Mouse (Mus musculus) MN1 (cell line): ENCODE measurements around the gene Prss22.

ENCODE experiments used
- DNase-seq: peaks from one replicate; pipeline ENCODE4 v3.0.0-alpha.2; 2016; ENCODE audit warnings: low spot score

The Prss22 gene

DNA sequence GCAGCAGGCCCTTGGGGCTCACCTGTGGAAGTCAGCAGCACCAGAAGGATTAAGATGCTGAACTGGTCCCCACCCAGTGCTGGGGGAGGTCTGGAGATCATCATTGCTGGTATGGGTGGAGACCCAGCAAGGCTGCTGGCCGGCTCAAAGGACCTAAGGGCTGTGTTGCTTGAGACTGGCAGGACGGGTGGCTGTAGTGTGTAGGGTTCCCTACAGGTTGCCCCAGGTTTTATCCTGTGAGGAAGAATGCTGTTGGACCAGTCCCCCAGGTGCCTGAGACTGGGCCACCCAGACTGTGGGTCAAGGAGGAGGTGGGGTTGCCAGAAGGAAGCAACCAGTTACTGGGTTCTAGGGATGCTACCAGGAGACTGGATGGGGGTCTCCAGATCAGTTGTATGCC is at the start of gene Prss22:
Prss22 (minus strand) TSS at position 200 of the 400 bp plus-strand sequence.
- no peak for DNase-seq

DNA sequence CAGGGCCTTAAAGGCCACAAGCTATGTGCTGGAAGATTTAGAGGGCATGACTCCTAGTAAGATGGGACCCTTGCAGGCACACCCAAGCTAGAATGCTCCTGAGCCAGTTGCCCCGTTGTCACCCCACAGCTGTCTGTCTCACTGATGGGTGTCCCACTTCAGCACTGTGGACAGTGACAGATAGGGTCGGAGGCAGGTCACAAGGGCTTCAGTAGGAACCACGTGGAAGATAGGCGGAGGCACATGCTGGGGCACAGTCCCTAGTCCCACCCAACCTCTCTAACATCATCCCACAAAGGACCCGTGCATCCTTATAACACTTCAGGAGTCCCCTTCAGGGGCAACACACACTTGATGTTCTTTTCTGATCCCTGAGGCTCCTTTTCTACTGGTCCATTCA is 48.1 kb upstream of the Prss22 start:
- DNase-seq, result no peak

DNA sequence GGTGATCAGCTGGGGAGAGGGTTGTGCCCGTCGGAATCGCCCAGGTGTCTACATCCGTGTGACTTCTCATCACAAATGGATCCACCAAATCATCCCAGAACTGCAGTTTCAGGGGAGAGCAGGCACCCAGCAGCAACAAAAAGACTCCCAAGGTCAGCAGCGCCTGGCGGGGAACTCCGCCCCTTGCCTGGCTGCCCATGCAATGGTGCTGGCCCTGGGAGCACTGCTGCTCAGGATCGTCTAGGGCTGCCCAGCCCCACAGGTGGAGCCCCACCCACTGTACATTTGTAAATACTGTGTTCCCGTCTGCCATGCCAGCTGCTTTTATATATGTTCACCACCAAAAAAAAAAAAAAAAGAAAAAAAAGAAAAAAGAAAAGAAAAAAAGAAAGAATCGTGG is 47.7 kb upstream of the Prss22 start:
- no peak for DNase-seq

DNA sequence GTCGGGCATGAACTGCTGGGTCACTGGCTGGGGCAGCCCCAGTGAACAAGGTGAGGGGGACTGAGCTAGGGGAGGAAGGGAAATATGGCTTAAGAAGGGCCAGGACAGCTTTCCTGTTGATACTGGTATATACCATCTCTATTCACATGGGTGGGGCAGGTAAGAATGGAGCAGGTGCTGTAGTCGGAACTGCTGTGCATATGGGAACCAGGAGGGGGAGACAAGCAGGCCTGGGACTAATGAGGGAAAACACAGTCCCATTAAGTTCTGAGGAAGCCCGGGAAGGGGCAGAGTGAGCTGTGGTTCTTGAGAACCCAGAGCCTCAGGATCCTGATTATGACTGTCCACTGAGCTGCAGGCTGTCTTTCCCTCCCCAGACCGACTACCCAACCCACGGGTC is 46.6 kb upstream of the Prss22 start:
- DNase-seq, result no peak

DNA sequence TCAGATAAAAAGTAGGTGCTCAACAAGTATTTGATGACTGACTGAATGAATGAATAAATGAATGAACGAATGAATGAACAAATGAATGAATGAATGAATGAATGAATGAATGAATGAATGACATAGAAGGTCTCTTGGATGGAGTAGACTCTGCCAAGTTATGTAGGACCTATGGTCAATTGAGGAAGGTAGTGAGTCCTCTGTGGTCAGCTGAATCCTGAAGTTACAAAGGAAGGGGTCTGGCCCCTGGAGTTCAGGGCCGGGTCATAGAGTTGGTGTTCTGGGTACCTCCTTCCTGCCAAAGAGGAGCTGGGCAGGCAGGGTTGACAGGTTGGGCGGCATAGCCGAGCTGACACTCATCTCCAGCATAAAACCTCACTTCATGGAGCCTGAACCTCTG is 39.9 kb upstream of the Prss22 start, which contains the start of gene Prss27:
Prss27 (plus strand) TSS at position 301 of the 400 bp plus-strand sequence.
- DNase-seq, result no peak

DNA sequence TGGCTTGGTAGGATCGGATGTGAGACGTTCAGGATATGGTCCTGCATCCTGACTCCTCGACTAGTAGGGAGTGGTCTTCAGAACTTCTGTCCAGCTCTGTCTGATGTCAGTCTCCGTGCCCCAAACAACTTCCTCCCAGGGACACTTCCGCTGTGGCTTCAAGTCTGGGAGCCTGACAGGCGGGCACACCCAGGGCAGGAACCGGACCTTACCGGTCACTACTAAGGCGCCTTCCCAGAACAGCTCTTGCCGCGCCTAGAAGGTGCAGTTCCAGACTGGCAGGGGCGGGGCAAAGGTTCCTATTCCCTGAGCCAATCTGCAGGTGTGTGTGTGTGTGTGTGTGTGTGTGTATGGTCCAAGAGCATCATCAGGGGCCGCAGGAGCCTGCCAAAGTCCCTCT is 39.5 kb upstream of the Prss22 start:
- DNase-seq, result no peak

DNA sequence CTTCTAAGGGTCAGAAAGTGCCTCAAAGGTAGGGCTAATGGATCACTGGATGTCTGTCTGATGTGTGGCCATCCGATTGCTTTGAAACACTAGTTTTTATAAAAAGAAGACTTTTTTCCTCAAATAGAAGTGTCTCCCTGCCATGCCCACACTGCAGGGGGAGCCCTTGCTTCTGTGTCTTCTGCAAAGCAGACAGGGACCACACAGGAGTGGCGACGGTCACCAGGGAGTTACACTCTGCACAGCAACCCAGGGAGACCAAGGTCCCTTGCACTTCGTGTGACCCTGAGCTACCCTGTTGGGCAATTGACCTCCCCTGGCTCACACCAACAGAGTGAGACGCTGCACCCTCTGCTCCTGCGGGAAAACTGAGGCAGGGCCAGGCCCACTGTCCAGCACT is 39.1 kb upstream of the Prss22 start:
- DNase-seq, result no peak

DNA sequence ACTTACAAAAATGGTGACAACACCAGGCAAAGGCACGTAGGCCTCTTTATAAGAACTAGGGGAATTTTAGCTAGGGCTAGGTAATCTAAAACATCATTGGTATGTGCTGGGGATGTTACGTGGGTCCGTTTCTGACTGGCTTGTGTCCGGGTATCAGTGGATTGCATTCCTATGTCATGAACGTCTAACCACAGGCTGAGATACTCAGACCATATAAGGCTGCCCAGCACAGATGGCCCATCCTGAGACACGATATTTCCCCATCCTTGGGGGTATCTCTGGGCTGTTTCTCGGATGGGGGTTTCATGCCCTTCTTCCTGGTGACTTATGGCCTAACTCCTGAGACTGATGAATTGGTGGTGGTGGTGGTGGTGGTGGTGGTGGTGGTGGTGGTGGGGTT is 37.2 kb upstream of the Prss22 start:
- DNase-seq, result no peak

DNA sequence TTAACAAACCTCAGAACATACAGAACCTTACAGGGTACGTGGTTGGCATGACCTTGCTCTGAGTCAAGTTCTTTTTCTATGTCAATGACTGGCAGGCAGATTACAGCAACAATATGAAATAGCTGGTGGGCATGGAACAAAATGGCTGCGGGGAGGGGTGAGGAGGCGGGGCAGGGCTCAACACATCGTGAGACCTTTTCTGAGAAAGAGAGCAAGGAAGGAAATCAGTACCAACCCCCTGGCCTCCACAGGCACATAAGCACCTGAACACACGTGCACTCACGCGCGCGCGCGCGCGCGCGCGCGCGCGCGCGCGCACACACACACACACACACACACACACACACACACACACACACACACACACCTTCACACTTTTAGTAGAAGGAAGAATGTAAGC is 32.7 kb upstream of the Prss22 start:
- no peak for DNase-seq

DNA sequence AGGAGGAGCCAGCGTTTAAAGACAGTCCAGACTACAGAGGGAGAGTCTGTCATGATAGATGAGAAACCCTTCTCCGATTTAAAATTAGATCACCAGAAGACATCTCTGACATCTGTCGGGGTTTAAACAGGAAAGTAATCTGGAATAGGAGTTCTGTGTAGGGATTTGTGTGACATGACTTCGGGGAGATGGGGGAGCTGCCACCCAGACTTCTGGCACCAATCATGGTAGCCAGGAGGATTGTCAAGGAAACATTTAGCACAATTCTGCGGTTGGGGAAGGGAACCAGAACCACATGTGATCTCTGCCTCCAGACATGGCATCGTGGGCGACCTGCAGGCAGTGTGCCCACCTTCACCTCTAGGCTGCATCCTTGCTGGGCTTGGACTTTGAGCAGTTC is 31.6 kb upstream of the Prss22 start:
- no peak for DNase-seq

DNA sequence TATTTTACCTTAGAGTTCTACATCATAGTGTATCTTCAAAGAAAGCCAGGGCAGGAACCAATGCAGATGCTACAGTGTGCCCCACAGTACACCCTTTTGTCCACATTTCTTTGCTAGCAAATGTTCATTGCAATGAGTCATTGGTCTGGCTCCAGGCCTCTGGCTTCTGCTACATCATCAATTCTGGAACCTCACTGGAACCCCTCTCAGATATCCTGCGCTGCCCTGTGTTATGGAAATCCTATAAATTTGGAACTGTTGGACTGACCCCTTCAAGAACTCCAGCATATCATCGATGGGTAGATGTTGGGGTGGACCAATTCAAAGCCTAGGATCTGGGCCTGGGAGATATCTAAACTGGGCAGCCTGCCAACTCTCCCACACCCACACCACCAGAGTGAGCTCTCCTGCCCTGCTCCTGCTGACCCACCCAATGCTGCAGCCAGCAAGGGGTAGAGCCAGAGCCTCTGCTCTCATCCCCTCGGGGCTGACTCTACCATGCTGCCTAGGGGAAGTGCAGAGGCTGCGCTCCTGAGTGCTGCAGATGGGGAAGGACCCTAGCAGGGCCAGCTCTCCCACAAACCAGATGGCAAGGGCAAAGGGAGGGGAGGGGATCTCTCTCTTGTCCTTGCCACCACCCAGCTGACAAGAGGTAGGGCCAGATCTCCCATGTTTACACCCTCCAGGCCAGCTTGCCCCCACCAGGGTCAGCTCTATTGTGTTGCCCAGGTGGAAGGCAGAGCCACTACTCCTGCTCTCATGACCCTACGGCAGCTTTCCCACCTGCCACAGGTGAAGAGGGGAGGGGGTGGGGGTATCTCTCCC is 23.7 kb upstream of the Prss22 start:
- peak; percentile 13 for DNase-seq

DNA sequence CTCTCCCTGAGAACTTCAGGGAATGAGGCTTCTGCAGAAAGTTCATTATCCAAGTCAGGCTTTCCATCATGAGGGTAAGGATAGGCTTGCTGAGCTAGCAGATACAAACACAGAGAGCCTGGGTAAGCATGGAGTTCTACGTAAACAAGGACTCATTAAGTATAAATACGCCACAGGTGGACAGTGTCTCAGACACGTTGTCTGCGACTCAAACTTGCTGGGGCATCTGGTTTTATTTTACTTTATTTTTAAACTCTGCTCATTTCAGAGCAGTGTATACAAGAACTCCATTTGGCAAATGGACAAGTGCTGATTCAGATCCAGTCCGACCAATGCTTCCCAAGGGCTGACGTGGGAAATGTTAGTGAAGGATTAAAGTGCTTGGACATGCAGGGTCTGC is 22.8 kb upstream of the Prss22 start:
- DNase-seq, result no peak

DNA sequence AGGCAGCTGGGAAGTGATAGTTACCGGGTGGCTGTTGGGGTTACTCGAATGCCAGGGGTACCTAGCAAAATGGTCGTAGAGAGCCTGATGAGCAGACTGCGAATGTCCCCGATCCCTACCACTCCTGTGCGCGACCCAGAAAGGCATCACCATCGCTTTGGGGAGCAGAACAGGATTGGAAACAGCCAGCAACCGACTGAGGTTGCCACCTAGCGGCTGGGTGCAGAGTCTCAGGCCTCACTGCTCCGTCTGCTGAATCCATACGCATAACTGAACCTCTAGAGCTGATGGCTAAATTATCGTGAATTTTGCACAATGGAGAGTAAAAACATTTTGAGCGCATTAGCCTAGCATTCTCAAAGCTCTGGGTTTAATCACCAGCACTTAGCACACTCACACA is 17.8 kb upstream of the Prss22 start:
- DNase-seq, result peak; percentile 46

DNA sequence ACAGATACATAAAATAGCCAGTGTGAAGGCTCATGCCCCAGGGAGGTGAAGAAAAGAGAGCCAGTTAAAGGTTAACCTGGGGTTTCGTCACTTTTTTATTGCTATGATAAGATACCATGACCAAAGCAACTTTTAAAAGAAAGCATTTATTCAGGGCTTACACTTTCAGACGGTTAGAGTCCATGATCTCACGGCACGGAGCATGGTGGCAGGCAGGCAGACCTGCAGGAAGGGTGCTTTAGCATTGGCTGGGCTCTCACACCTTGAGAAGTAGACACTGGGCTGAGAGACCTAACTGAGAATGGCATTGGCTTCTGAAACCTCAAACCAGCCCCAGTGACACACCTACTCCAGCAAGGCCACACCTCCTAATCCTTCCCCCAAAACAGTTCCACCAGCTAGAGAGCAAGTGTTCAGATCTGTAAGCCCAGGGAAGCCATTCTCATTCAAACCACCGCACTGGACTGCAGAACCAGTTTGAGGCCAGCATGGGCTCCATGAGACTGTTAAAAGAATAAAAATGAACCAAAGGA is 16.6 kb upstream of the Prss22 start:
- DNase-seq, result no peak

DNA sequence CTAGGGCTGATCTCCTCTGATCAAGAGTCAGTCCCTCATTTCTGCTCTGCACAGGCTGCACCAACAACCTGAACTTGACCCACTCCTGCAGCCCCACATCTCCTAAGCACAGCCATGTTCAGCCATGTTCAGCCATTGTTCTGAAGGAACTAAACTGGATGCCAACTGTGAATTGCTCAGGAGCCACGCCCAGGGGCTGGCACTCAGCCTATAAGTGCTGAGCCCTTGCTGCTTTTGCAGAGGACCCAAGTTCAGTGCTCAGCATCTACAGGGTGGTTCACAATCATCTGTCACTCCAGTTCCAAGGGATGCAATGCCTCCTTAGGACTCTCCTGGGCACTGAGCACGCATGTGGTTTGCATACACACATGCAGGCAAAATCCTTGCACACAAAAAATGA is 15.0 kb upstream of the Prss22 start:
- peak; percentile 13 for DNase-seq

DNA sequence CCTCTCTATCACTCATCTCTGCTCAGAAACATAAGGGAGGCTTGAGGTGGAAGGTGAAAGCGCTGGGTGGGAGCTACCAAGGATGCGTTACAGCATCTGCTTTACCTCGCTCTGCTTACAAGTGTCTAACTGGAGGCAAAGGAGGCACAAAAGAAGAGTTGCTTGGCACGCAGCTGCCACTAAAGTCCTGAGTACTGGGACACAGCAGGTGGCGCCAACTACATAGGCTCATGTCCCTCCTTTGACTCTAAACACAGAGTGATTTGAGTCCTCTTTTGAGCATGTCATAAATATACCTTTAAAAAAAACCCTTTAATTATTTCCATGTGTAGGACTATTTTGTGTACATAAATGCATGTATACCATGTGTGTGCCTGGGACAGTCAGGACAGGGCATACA is 11.7 kb upstream of the Prss22 start:
- DNase-seq, result no peak

DNA sequence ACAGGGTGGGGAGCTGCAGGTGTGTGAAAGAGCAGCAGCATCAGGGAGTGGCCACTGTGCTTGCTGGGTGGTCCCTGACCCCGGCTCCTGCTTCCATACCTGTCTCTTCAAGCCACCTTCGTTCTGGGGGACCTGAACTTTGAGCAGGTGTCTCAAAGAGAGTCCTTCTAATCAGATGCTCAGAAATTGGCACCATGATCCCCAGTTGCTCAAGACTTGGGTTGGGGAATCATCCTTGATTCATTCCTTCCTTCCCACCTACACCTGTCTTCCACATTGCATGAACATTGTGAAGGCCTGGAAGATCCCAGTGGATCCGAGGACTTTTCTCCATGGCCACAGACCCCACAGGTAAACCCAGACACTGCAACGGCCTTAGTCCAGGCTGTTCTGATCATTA is 10.2 kb upstream of the Prss22 start:
- no peak for DNase-seq

DNA sequence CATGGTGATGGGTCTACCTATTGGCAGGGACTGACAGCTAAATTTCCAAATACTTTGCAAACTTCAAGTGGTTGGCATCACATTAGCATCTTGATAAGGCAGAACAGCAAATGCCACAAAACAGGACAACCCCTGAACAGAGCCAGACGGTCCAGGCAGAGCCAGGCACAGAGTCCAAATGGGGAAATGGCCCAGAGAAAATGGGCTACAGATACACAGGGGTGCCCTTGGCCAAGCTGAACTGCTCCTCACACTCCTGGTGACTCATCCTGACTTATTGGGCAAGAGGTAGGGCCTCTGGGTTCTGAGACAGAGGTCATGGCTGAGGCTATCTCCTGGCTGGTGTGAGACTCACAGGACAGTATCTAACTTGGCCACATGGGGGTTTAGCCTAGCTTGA is 9.5 kb upstream of the Prss22 start:
- no peak for DNase-seq

DNA sequence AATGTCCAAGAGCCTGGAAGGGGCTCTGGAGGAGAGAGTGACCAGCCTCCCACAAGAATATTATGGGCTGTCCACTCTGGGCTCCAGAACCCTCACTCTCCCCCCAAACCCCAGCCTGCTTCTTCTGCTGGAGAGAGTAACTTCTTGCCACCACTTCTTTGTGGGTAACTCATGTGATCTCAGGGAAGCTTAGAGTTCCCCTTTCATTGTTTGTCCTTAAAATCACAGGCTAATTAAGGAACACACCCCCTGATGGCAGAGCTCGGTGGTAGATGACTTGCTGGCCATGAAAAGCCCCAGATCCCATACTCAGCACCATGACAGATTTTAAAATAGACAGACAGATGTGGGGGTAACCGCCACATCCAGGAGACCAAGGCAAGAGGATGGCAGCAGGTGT is 9.0 kb upstream of the Prss22 start:
- no peak for DNase-seq

DNA sequence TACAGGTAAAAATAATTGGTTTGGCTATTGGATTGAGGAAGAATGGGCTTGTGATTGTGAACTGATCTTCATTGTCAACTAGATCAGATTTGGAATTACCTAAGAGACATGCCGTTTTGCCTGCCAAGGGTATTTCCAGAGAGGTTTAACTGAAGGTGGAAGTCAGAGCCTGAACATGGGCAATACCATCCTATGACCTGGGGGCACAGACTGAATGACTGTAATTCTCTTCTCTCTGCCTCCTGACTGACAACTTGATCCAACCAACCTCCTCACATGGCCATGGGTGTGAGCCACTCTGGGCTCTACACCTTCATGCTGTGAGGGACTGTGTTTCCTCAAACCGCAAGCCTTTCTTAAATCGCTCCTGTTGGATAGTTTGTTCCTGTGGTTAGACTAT is 7.1 kb upstream of the Prss22 start:
- no peak for DNase-seq

DNA sequence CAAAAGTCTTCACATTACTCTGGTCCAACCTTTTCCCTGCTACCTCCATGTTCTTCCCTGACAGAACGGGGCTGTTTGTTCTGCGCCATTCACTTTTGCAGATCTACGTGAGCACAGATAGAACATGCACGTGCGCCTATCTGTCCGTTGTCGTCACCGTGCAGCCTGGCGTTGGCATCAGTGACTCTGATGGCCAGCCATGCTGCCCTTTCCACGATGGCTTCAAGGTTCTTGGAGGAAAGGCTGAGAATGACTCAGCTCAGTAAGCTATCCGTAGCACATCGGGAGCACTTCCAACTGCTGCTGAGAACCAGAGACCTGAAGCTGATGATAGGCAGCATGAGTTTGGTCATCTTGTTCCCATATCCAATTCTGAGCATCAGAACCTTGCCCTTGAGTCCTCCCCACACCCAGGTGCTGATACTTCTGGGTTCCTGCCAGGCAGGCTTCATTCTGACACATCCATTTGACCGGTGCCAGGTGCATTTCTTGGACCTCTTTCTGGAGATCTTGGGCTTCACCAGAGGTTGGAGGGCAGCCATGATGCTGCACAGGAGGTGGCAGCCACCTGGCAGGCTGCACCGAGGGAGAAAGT is 6.3 kb upstream of the Prss22 start:
- DNase-seq, result no peak

DNA sequence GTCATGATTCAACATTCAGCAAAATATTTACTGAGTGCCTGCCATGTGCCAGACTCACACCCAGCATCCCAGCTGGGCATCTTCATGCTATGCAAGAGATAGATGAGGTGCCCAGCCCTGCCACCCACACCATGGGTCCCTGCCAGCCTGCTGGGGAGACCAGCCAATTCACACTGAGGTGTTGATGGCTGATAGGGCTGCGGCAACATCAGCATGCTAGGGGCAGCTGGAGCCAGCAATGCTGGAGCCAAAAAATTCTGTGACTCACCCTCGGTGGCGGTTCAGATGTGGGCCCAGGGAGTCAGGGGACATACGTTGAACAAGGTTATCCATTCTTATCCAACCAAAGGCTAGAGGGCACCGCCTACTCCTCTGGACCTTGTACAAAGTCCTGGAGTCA is 2.5 kb upstream of the Prss22 start:
- peak; percentile 43 for DNase-seq

DNA sequence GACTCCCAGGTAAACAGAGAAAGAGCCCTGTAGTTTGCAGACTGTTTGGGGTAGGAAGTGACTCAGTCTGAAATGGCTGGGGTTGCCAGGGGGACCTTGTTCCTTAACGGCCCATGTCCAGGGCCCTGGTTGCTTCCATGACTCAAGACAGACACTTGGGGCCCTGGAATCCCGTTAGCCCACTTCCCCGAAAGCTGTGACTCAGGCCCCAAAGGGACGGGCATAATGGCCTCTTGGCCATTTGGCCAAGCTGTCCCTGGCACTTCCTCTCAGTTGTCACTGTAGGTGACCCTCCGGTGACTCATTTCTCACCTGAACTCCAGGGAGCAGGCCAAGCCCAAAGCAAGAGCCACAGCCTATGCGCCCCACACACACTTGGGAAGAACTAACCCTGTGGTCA is 483 bp upstream of the Prss22 start:
- DNase-seq, result no peak

DNA sequence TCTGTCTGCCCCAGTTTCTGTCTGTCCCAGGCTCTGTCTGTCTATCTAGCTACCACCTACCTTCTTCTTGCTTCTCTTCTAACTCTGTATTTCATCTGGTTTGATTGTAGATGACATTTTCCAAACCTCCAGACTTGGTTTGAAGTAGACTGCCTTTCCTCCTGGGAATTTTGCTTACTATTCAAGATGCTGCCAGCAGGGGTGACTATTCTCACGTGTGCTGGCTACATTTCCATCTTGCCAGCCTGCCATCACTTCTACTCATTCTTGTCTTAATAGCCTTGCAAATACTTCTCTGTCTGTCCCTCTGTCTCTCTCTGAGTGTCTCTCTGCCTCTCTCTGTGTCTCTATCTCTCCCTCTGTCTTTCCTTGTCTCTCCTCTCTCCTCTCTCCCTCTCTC is 2.5 kb downstream of the Prss22 start:
- peak; percentile 32 for DNase-seq
